Mouse (Mus musculus): ENCODE measurements at regions not wholly inside any gene's neighbourhood (a gene's known extent, or its start where the extent isn't known, plus 50 kb on each side); places are given as distances from the start of the nearest gene placed in this dataset.
"Not testable (repeated sequence)": the region's sequence is repeated elsewhere in the genome, so short reads cannot be mapped to it uniquely, and the experiment has no call there.

DNA sequence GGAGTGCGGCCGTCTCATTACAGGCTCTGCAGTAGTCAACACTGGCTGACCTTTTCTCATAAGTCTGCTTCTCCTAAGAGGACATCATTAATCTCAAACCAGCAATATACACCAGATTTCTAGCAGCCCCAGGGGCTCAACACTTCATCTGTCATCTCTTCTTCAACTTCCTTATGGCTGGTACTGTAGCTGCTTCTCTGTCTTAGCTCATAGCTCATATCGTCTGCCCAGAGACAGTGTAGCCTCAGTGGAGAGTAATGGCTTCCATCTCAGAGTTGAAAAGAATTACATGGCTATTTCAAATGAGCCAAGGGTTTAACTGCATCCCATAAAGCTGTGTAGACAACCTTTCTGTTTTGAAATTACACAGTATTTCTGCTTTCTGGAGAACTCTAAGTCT, 326.2 kb upstream of the Impg1 start:
- Histone ChIP-seq H3K27me3 (ENCODE audit: control insufficient read depth, insufficient read depth, low read length) (no peaks in the 10 kb centered on the region), H3K27ac (ENCODE audit: insufficient read depth, low read length) (no peak overlapping the region), H3K4me1 (ENCODE audit: control insufficient read depth, insufficient read depth, low read length) (no peaks in the 10 kb centered on the region), H3K4me3 (replicated peaks; ENCODE audit: insufficient read depth, low read depth, low read length) (no peak overlapping the region)
- 60% methylated on average over 3 of the region's 3 CpGs for WGBS
- TF ChIP-seq CTCF (IDR thresholded peaks at IDR 0.05; ENCODE audit: borderline replicate concordance, insufficient read depth, low read depth, low read length), result no peak
- TF ChIP-seq POLR2A (IDR thresholded peaks at IDR 0.05; ENCODE audit: borderline replicate concordance, insufficient read depth, low read length), result no peak
- no peak for DNase-seq

DNA sequence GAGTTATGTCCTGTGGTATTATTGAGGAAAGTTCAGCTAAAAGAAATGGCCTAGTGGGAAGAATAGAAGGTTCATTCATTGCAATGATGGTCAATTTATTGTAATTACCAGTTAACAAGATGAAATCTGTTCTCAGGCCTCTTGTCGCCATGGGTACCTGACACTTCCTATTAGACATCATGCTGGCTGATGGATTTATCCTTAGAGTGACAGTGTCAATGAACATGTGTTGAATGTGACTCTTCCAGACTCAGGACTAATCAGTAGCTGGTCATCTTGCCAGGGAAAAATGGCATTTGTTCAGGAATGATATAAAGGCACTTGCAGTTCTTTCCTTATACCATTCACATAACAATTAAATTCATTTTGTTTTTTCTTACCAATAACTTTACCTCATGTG, 309.3 kb upstream of the Impg1 start:
- no peak overlapping the region for H3K27ac ChIP-seq (ENCODE audit: insufficient read depth, low read length)
- no peaks in the 10 kb centered on the region for H3K4me1 ChIP-seq (ENCODE audit: control insufficient read depth, insufficient read depth, low read length)
- DNase-seq, result no peak
- no peaks in the 10 kb centered on the region for H3K27me3 ChIP-seq (ENCODE audit: control insufficient read depth, insufficient read depth, low read length)
- no peak overlapping the region for H3K4me3 ChIP-seq (replicated peaks; ENCODE audit: insufficient read depth, low read depth, low read length)
- 20% methylated on average over 1 of the region's 1 CpGs for WGBS
- no peak for TF ChIP-seq CTCF (IDR thresholded peaks at IDR 0.05; ENCODE audit: borderline replicate concordance, insufficient read depth, low read depth, low read length)
- no peak for TF ChIP-seq POLR2A (IDR thresholded peaks at IDR 0.05; ENCODE audit: borderline replicate concordance, insufficient read depth, low read length)

DNA sequence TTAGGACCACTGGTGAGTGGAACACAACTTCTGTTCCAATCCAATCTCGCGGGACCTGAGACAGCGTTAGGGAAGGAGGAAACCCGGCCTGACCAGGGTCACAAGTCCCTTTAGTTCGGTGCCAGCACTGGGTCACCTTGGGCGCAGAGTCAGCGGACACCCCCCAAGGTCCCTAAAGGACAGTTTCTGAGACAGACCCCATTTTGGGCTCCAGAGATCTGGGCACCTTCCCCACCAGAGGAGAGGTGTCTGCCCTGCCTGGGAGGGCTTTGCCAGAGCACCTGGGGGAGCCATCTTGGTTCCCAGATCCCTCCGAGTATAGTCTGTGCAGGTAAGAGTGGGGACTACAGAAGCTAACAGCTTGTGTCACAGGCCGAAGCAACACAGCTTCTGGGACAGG, 270.5 kb upstream of the Impg1 start:
- WGBS, result 92% methylated on average over 9 of the region's 9 CpGs
- H3K27ac ChIP-seq (ENCODE audit: insufficient read depth, low read length); H3K4me3 ChIP-seq (replicated peaks; ENCODE audit: insufficient read depth, low read depth, low read length); H3K27me3 ChIP-seq (ENCODE audit: control insufficient read depth, insufficient read depth, low read length); H3K4me1 ChIP-seq (ENCODE audit: control insufficient read depth, insufficient read depth, low read length); DNase-seq: not testable (repeated sequence)

DNA sequence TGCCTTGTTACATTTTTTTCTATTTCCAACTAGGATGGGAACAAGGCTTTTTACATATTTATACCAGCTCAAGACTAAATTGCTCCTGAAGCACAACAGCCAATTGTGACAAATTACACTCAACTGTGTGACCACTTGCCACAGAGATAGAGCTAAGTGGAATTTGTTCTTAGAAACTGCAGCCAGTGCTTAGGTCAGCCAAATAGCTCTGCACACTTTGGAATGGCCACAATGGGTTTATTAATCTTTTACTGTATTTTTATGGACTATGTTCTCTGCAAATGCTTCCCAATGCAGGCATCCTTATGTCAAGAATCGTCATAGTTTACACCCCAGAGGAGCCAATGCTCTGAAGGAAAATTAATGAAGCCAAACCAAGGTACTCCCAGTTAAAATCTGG, 267.7 kb upstream of the Impg1 start:
- WGBS, result 49% methylated on average over 1 of the region's 1 CpGs
- Histone ChIP-seq H3K4me3 (replicated peaks; ENCODE audit: insufficient read depth, low read depth, low read length) (no peak overlapping the region), H3K4me1 (ENCODE audit: control insufficient read depth, insufficient read depth, low read length) (no peaks in the 10 kb centered on the region), H3K27me3 (ENCODE audit: control insufficient read depth, insufficient read depth, low read length) (no peaks in the 10 kb centered on the region), H3K27ac (ENCODE audit: insufficient read depth, low read length) (no peak overlapping the region)
- TF ChIP-seq CTCF (IDR thresholded peaks at IDR 0.05; ENCODE audit: borderline replicate concordance, insufficient read depth, low read depth, low read length) (no peak), POLR2A (IDR thresholded peaks at IDR 0.05; ENCODE audit: borderline replicate concordance, insufficient read depth, low read length) (no peak)
- no peak for DNase-seq

DNA sequence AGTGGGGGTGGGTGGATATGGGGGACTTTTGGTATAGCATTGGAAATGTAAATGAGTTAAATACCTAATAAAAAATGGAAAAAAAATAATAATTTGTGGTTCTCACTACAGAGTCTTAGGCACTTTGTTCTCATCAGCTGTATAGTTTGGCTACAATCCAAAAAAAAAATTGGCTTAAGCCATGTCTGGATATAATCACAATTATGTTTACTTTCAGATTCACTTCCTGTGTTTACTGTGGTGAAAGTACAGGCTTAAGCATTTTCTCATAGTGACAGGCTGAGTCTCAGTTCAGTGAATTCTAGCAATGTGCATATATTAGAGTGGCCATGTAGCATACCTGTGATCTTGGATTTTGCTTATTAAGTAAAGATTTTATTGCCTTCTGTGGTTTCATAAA, 258.4 kb upstream of the Impg1 start:
- DNase-seq, result no peak
- Histone ChIP-seq H3K4me1 (ENCODE audit: control insufficient read depth, insufficient read depth, low read length) (no peaks in the 10 kb centered on the region), H3K27ac (ENCODE audit: insufficient read depth, low read length) (no peak overlapping the region), H3K27me3 (ENCODE audit: control insufficient read depth, insufficient read depth, low read length) (no peaks in the 10 kb centered on the region), H3K4me3 (replicated peaks; ENCODE audit: insufficient read depth, low read depth, low read length) (no peak overlapping the region)
- TF ChIP-seq POLR2A (IDR thresholded peaks at IDR 0.05; ENCODE audit: borderline replicate concordance, insufficient read depth, low read length) (no peak), CTCF (IDR thresholded peaks at IDR 0.05; ENCODE audit: borderline replicate concordance, insufficient read depth, low read depth, low read length) (no peak)

DNA sequence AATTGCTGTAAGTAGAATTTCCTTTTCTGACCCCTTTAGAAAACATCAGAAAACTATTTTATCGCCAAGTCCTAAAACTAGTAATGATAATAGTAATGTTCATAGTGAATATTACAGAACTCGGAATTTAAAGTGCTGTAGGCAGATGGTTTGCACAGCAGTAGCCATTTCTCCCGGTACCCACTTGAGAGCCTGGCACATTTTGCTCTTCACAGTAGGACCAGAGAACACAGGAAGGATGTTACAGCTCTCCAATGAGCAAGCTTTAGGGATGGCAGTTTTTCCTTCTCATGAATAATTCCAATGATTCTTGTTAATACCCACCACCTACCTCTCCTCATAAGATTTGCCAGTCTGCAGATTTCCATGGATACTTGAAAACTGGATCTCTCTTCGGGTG, 253.2 kb upstream of the Impg1 start:
- H3K27ac ChIP-seq (ENCODE audit: insufficient read depth, low read length), result no peak overlapping the region
- TF ChIP-seq POLR2A (IDR thresholded peaks at IDR 0.05; ENCODE audit: borderline replicate concordance, insufficient read depth, low read length), result no peak
- TF ChIP-seq CTCF (IDR thresholded peaks at IDR 0.05; ENCODE audit: borderline replicate concordance, insufficient read depth, low read depth, low read length), result no peak
- no peaks in the 10 kb centered on the region for H3K4me1 ChIP-seq (ENCODE audit: control insufficient read depth, insufficient read depth, low read length)
- peak in 1 of 2 experiments; percentile 3 for DNase-seq
- H3K27me3 ChIP-seq (ENCODE audit: control insufficient read depth, insufficient read depth, low read length), result no peaks in the 10 kb centered on the region
- WGBS, result 24% methylated on average over 4 of the region's 4 CpGs
- H3K4me3 ChIP-seq (replicated peaks; ENCODE audit: insufficient read depth, low read depth, low read length), result no peak overlapping the region

DNA sequence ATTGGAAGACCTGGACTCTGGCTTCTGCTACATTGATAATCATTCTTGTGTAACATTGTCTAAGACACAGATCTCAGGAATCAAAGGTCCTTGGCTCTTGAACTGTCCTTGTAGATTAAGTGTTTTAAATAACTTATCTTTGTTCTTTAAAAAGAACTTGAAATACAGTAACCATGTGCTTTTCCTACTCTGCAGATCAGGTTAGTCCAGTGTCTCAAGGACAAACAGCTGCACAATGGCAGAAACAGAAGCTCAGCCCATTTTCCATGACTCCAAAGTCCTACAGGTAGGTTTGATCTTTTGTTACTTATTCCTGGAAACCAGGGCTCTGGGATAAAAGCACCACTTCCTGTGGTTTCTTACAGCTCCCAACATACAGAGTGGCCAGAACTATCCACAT, 244.5 kb upstream of the Impg1 start:
- no peak overlapping the region for H3K27ac ChIP-seq (ENCODE audit: insufficient read depth, low read length)
- no peaks in the 10 kb centered on the region for H3K27me3 ChIP-seq (ENCODE audit: control insufficient read depth, insufficient read depth, low read length)
- no peak for DNase-seq
- H3K4me1 ChIP-seq (ENCODE audit: control insufficient read depth, insufficient read depth, low read length), result no peaks in the 10 kb centered on the region
- no peak overlapping the region for H3K4me3 ChIP-seq (replicated peaks; ENCODE audit: insufficient read depth, low read depth, low read length)
- no peak for TF ChIP-seq CTCF (IDR thresholded peaks at IDR 0.05; ENCODE audit: borderline replicate concordance, insufficient read depth, low read depth, low read length)
- no peak for TF ChIP-seq POLR2A (IDR thresholded peaks at IDR 0.05; ENCODE audit: borderline replicate concordance, insufficient read depth, low read length)

DNA sequence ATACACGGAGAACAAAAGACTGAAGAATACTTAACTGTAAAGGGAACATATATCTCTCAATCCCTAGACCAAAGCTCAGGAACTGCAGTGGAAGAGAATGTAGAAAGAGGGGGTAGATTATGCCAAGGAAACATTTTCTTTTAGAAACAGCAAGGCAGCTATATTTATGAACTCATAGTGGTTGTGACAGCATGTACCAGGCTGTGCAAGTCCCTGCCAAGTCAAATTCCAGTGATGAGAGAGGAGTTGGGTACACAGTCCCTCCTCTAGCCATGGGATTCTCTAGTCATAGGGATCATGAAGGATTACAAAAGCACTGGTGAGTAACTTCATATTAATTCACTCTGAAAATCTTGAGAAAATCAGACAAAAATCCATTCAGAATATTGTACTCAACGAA, 240.0 kb upstream of the Impg1 start:
- Histone ChIP-seq H3K27ac (ENCODE audit: insufficient read depth, low read length) (no peak overlapping the region), H3K4me1 (ENCODE audit: control insufficient read depth, insufficient read depth, low read length) (no peaks in the 10 kb centered on the region), H3K4me3 (replicated peaks; ENCODE audit: insufficient read depth, low read depth, low read length) (no peak overlapping the region), H3K27me3 (ENCODE audit: control insufficient read depth, insufficient read depth, low read length) (no peaks in the 10 kb centered on the region)
- no peak for DNase-seq
- WGBS, result 78% methylated on average over 2 of the region's 2 CpGs
- TF ChIP-seq CTCF (IDR thresholded peaks at IDR 0.05; ENCODE audit: borderline replicate concordance, insufficient read depth, low read depth, low read length) (no peak), POLR2A (IDR thresholded peaks at IDR 0.05; ENCODE audit: borderline replicate concordance, insufficient read depth, low read length) (no peak)

DNA sequence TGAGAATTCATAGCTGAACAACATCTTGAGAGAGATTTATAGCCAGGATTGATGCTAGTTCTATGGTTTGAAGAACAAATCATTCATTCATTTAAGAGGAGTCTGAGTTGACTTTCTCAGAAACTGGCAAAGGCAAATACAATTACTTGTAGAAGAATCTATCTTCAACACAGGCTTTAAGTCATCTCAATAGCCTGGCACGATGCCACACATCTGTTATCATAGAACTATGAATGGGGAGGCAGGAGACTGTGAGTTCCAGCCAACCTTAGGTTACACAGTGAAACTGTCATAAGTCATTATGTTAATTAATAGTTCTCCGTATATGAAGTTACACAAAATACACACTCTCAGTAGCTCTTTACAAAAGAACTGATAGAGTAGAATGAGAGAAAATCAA, 231.9 kb upstream of the Impg1 start:
- no peak for DNase-seq
- Histone ChIP-seq H3K4me3 (replicated peaks; ENCODE audit: insufficient read depth, low read depth, low read length) (no peak overlapping the region), H3K27me3 (ENCODE audit: control insufficient read depth, insufficient read depth, low read length) (no peaks in the 10 kb centered on the region), H3K4me1 (ENCODE audit: control insufficient read depth, insufficient read depth, low read length) (no peaks in the 10 kb centered on the region), H3K27ac (ENCODE audit: insufficient read depth, low read length) (no peak overlapping the region)
- no peak for TF ChIP-seq POLR2A (IDR thresholded peaks at IDR 0.05; ENCODE audit: borderline replicate concordance, insufficient read depth, low read length)
- TF ChIP-seq CTCF (IDR thresholded peaks at IDR 0.05; ENCODE audit: borderline replicate concordance, insufficient read depth, low read depth, low read length), result no peak
- WGBS, result 38% methylated on average over 2 of the region's 2 CpGs

Measured in cerebellum, adult 2 months (tissue).